Mouse (Mus musculus): ENCODE results near the gene B230104I21Rik. TPM values are rescaled to one million over a fixed set of nuclear protein-coding genes. Genes with fewer than 3 reads are reported as not detected.

The B230104I21Rik gene
- total and polyA plus RNA-seq, 2 experiments from 2014 or later = not detected

DNA sequence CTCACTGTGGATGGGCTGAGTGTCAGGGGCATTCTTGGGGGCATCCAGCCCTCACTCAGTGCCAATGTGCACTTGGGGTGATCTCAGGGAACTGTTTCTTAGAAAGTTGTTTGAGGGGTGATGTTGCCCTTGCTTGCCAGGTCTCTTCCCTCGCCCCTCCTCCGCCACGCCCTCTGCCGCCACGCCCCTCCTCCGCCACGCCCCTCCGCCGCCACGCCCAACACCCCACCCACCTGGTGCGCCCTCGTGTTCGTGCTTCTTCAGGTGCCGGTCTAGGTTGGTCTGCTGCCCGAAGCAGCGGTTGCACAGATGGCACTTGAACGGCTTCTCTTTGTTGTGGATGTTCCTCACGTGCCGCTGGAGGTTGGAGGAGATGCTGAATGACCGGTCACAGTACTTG lies 7.5 kb upstream of the B230104I21Rik start:
- Histone ChIP-seq H3K4me1 (ENCODE audit: insufficient read depth, low read length) (no peaks in the 10 kb centered on the region), H3K36me3 (ENCODE audit: insufficient read depth, low read length) (no peaks in the 10 kb centered on the region), H3K4me3 (ENCODE audit: low read length) (no peak overlapping the region), H3K27me3 (ENCODE audit: insufficient read depth, low read length) (0 out of 2 replicates have a peak, but pooled peaks cover 3% of the 10 kb centered on the region), H3K9ac (replicated peaks; ENCODE audit: low read length) (no peak overlapping the region), H3K4me2 (ENCODE audit: low read depth, low read length) (no peak overlapping the region), H3K27ac (no peak overlapping the region), H3K9me3 (ENCODE audit: low read length) (no peaks in the 10 kb centered on the region)
- DNase-seq (ENCODE audit: low spot score) = no peak
- peak; percentile 10; the same call in 1 of the 2 replicates for ATAC-seq
- WGBS = 12% methylated on average over 15 of the region's 20 CpGs
- TF ChIP-seq CTCF (IDR thresholded peaks at IDR 0.05; ENCODE audit: low read depth) = no peak

DNA sequence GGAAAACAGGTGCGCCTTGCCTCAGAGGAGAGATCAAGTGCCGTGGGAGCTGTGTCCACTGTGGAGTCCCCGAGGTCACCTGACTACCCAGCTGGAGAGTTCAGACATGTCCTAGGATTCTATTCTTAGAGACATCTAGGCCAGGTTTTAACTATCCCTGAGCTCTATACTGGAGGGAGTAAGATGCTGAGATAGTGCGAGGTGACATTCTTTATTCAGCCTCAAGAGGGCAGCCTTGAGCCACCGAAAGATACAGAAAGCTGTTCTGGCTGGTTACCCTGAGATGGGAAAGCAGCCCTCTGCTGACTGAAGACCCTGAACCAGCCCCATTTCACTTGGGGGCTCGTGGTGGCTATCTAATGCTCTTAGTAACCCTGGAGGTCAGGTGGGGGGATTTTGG lies 7.1 kb upstream of the B230104I21Rik start:
- Histone ChIP-seq H3K9ac (replicated peaks; ENCODE audit: low read length) (no peak overlapping the region), H3K4me1 (ENCODE audit: insufficient read depth, low read length) (no peaks in the 10 kb centered on the region), H3K36me3 (ENCODE audit: insufficient read depth, low read length) (no peaks in the 10 kb centered on the region), H3K9me3 (ENCODE audit: low read length) (no peaks in the 10 kb centered on the region), H3K27ac (no peak overlapping the region), H3K4me2 (ENCODE audit: low read depth, low read length) (no peak overlapping the region), H3K4me3 (ENCODE audit: low read length) (no peak overlapping the region), H3K27me3 (ENCODE audit: insufficient read depth, low read length) (0 out of 2 replicates have a peak, but pooled peaks cover 3% of the 10 kb centered on the region)
- WGBS = 6% methylated on average over 6 of the region's 6 CpGs
- DNase-seq (ENCODE audit: low spot score) = peak; percentile 90
- ATAC-seq = peak; percentile 75
- TF ChIP-seq CTCF (IDR thresholded peaks at IDR 0.05; ENCODE audit: low read depth) = peak; percentile 91

DNA sequence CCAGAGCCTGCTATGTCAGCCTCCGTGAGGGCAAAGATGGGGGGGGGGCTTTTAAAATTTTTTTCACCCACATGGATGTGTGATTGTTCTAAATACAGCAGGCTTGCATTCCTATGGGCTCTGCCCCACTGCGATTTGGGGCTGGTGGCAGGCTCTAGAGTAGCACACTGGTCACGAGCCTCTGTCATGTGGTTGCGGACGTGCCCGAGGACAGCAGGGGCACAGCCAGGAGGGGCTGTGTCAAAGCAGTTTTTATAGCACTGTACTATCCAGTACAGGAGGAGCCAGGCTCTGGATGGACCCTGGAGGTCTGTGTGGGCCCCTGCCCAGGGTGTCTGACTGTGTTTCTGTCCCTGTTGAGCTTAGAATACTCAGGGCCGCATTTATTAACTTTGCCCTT lies 5.9 kb upstream of the B230104I21Rik start:
- WGBS = 79% methylated on average over 7 of the region's 7 CpGs
- ATAC-seq (no peak), DNase-seq (ENCODE audit: low spot score) (no peak)
- Histone ChIP-seq H3K9me3 (ENCODE audit: low read length) (no peaks in the 10 kb centered on the region), H3K27me3 (ENCODE audit: insufficient read depth, low read length) (0 out of 2 replicates have a peak, but pooled peaks cover 3% of the 10 kb centered on the region), H3K4me3 (ENCODE audit: low read length) (no peak overlapping the region), H3K27ac (no peak overlapping the region), H3K36me3 (ENCODE audit: insufficient read depth, low read length) (no peaks in the 10 kb centered on the region), H3K4me1 (ENCODE audit: insufficient read depth, low read length) (no peaks in the 10 kb centered on the region), H3K9ac (replicated peaks; ENCODE audit: low read length) (no peak overlapping the region), H3K4me2 (ENCODE audit: low read depth, low read length) (no peak overlapping the region)
- TF ChIP-seq CTCF (IDR thresholded peaks at IDR 0.05; ENCODE audit: low read depth) = no peak

DNA sequence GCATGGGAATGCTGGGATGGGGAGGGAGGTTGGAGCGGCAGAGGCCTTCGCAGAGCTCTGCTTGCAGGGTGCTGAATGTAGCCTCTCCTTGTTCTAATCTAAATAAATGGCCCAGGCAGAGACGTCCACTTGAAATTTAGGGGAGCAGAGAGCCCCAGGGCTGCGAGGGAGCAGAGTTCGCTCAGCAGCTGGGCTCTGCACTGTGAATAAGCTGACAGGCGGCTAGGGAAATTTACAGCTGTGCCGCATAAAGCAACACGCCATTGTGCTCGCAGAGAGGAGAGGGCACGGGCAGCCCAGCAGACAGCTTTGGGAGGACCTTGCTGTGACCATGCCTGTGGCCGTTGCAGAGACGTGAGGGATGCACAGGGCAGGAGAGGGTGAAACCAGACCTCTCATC lies 4.7 kb upstream of the B230104I21Rik start:
- Histone ChIP-seq H3K4me3 (ENCODE audit: low read length) (no peak overlapping the region), H3K4me2 (ENCODE audit: low read depth, low read length) (no peak overlapping the region), H3K27me3 (ENCODE audit: insufficient read depth, low read length) (0 out of 2 replicates have a peak, but pooled peaks cover 3% of the 10 kb centered on the region), H3K9ac (replicated peaks; ENCODE audit: low read length) (no peak overlapping the region), H3K9me3 (ENCODE audit: low read length) (no peaks in the 10 kb centered on the region), H3K4me1 (ENCODE audit: insufficient read depth, low read length) (0 out of 2 replicates have a peak, but pooled peaks cover 3% of the 10 kb centered on the region), H3K27ac (no peak overlapping the region), H3K36me3 (ENCODE audit: insufficient read depth, low read length) (no peaks in the 10 kb centered on the region)
- no peak for DNase-seq (ENCODE audit: low spot score)
- no peak for TF ChIP-seq CTCF (IDR thresholded peaks at IDR 0.05; ENCODE audit: low read depth)
- ATAC-seq = no peak
- 36% methylated on average over 12 of the region's 12 CpGs for WGBS

DNA sequence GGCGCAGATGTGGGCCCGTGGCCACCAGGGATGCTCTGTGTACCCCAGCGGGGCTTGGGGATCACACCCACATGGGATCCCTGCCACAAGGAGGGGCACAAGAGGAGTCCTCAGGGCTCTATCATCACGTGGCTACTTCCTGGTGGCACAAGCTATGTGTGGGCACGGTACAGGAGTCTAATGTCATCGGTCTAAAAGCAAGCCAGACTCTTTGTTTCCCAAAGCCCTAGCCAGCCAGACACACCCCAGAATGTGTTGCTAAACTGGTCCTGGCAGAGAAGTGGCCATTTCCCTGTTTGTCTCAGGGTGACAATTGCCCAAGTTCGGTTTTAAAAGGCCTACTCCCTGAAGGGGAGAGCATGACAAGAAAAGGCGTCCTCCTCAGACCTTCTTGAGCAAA lies 2.6 kb upstream of the B230104I21Rik start:
- 68% methylated on average over 8 of the region's 8 CpGs for WGBS
- no peak for TF ChIP-seq CTCF (IDR thresholded peaks at IDR 0.05; ENCODE audit: low read depth)

DNA sequence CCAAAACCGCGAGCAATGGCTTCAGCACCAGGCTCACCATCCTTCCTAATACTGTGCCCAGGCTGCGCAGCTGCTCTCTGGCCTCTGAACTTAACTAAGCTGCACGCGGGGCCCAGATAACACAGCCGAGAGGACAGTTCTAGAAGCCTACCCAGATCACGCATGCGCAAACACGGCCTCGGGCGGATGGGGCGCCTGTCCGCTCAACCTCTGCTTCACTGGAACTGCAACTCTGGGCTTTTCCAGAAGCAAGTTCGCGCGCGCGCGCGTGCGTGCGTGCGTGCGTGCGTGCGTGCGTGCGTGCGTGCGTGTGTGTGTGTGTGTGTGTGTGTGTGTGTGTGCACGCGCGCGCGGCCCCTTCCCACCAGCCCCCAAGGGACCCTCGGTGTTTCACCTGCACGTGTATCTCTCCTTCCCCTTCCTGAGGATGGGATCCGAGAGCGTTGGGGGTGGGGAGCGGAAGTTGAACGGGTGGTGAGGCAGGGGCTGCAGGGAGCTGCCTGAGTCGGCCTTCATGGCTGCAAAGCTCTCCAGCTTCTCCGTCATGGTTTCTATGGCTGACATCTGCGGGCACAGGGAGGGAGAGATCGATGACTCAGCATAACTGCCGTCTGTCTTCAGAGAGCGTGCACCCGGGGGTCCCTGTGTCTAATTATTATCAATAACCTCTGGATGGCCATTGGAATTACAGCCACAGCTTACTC lies 1.1 kb upstream of the B230104I21Rik start:
- Histone ChIP-seq H3K9ac (replicated peaks; ENCODE audit: low read length) (no peak overlapping the region), H3K27ac (no peak overlapping the region), H3K4me3 (ENCODE audit: low read length) (no peak overlapping the region), H3K4me1 (ENCODE audit: insufficient read depth, low read length) (0 out of 2 replicates have a peak, but pooled peaks cover 6% of the 10 kb centered on the region), H3K4me2 (ENCODE audit: low read depth, low read length) (peak overlapping the region; percentile 40), H3K9me3 (ENCODE audit: low read length) (no peaks in the 10 kb centered on the region), H3K36me3 (ENCODE audit: insufficient read depth, low read length) (no peaks in the 10 kb centered on the region), H3K27me3 (ENCODE audit: insufficient read depth, low read length) (no peaks in the 10 kb centered on the region)
- peak; percentile 73 for DNase-seq (ENCODE audit: low spot score)
- TF ChIP-seq CTCF (IDR thresholded peaks at IDR 0.05; ENCODE audit: low read depth) = no peak
- 63% methylated on average over 46 of the region's 48 CpGs for WGBS
- no peak for ATAC-seq

More for the DNA sequence above, 2.6 kb upstream of the B230104I21Rik start:
- Histone ChIP-seq H3K9me3 (ENCODE audit: low read length) (no peaks in the 10 kb centered on the region), H3K4me1 (ENCODE audit: insufficient read depth, low read length) (0 out of 2 replicates have a peak, but pooled peaks cover 6% of the 10 kb centered on the region), H3K27ac (no peak overlapping the region), H3K4me3 (ENCODE audit: low read length) (no peak overlapping the region), H3K27me3 (ENCODE audit: insufficient read depth, low read length) (0 out of 2 replicates have a peak, but pooled peaks cover under 1% of the 10 kb centered on the region), H3K9ac (replicated peaks; ENCODE audit: low read length) (no peak overlapping the region), H3K36me3 (ENCODE audit: insufficient read depth, low read length) (no peaks in the 10 kb centered on the region), H3K4me2 (ENCODE audit: low read depth, low read length) (no peak overlapping the region)
- no peak for DNase-seq (ENCODE audit: low spot score)
- no peak for ATAC-seq

DNA sequence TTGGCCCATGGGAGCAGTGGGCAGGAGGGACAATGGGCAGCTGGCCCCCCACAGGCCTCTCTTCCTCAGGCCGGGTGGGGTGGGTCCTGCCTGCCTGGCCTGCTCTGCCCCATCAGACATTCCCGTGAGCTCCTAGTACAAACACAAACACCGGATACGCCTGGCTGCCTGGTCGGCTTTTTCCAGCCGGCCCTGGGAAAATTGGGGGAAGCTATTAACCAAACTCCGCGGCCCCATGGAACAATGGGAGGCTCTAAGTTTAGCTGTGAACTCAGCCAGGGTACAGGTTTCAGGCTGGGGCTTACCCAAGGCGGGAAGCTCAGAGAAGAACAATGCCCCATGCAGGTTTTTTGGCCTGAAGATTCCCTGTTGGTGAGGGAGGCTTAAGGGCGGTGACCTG lies 723 bp downstream of the B230104I21Rik start:
- Histone ChIP-seq H3K4me1 (ENCODE audit: insufficient read depth, low read length) (0 out of 2 replicates have a peak, but pooled peaks cover 6% of the 10 kb centered on the region), H3K9ac (replicated peaks; ENCODE audit: low read length) (no peak overlapping the region), H3K9me3 (ENCODE audit: low read length) (no peaks in the 10 kb centered on the region), H3K27me3 (ENCODE audit: insufficient read depth, low read length) (no peaks in the 10 kb centered on the region), H3K4me2 (ENCODE audit: low read depth, low read length) (no peak overlapping the region), H3K4me3 (ENCODE audit: low read length) (no peak overlapping the region), H3K27ac (no peak overlapping the region; the same call in 1 of the 2 replicates), H3K36me3 (ENCODE audit: insufficient read depth, low read length) (no peaks in the 10 kb centered on the region)
- no peak for ATAC-seq
- no peak for TF ChIP-seq CTCF (IDR thresholded peaks at IDR 0.05; ENCODE audit: low read depth)
- WGBS = 35% methylated on average over 10 of the region's 10 CpGs
- no peak for DNase-seq (ENCODE audit: low spot score)
